In the genomic region with DNA sequence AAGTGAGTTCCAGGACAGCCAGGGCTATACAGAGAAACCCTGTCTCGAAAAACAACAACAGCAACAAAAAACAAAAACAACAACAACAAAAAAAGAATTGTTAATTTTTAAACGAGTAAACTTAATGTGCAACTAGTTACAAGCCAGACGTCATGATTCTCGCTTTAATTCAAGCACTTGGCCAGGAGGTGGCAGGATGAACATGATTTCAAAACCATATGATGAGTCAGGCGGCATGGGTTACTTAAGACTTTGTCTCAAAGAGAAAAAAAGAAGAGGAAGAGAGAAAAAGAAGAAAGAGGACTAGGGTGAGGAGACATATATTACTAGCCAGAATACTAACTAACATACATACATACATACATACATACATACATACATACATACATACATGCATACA, we compare ENCODE assay signal across 7 mouse cellular contexts. TPM values are rescaled to one million over a fixed set of nuclear protein-coding genes. Genes with fewer than 3 reads are reported as not detected.
DNase-seq lines count a peak whose midpoint lies in the region; ATAC-seq lines count a peak whose summit lies in the region.

No protein-coding gene starts in this region.

- 0 out of 2 replicates have a peak, but pooled peaks have one; percentile 62 for ATAC-seq in common myeloid progenitor, adult 5-6 weeks (replicated peaks; ENCODE audit: low read depth, poor library complexity, severe bottlenecking)

- DNase-seq in heart, adult 8-10 months (ENCODE audit: low spot score) = peak; percentile 26
- no peak for DNase-seq in heart, postnatal 25 days (ENCODE audit: low spot score)
- peak; percentile 14 for DNase-seq in urinary bladder, postnatal 14 days (ENCODE audit: low spot score)
- DNase-seq in urinary bladder, adult 2 months (ENCODE audit: low spot score) = no peak
- peak; percentile 2 for DNase-seq in retina, postnatal 7 days (ENCODE audit: low read depth, low spot score)
- no peak for DNase-seq in urinary bladder, postnatal 4 days (ENCODE audit: low spot score in 2 of 2)

- intact Hi-C loops in heart, postnatal 25 days (cut with DNase I) = no loop called here

RNA-seq across cellular contexts. Expression of gene Rapgef6, which starts 40.1 kb away (rescaled TPM):
- total RNA-seq in heart, adult 8-10 months (2022) = 10 to 100 TPM; 16.8 to 18.5 (median 17.1) TPM
- total RNA-seq in heart, postnatal 25 days (2021) = 10 to 100 TPM; 15.8 to 17.9 TPM
- polyA plus RNA-seq in urinary bladder, adult 2 months (2012; rRNA removed) = 13.0 and 13.1 TPM in 2 replicates
- total RNA-seq in common myeloid progenitor, adult 5-6 weeks (2017) = 67.6 and 68.0 TPM in 2 replicates

Comparison
In these comparisons a context has a peak if more than half of its experiments do, and no peak if none do; other contexts are left out.
1. DNase-seq: peak in heart, adult 8-10 months (single experiment), urinary bladder, postnatal 14 days (single experiment) and retina, postnatal 7 days (single experiment); none in heart, postnatal 25 days (single experiment), urinary bladder, adult 2 months (single experiment) and urinary bladder, postnatal 4 days (0 of 2).